Mouse (Mus musculus): ENCODE results near the gene Hecw2. TPM values are rescaled to one million over a fixed set of nuclear protein-coding genes. Genes with fewer than 3 reads are reported as not detected.
A peak's percentile ranks its signal among the peaks of the same experiment; 100 is the strongest.

The Hecw2 gene
- polyA plus RNA-seq, 1 experiment: 6.6 TPM

- no peaks in the 10 kb centered on the region for H3K27me3 ChIP-seq (replicated peaks; ENCODE audit: control insufficient read depth, insufficient read depth, low read length)
- H3K36me3 ChIP-seq (ENCODE audit: control insufficient read depth, insufficient read depth, low read length): no peaks in the 10 kb centered on the region
- TF ChIP-seq CTCF (conservative IDR thresholded peaks at IDR 0.05; ENCODE audit: insufficient read depth, insufficient read length, low read depth, low read length) (no peak), POLR2A (IDR thresholded peaks at IDR 0.05; ENCODE audit: low read depth, low read length) (no peak)
- no peaks in the 10 kb centered on the region for H3K4me1 ChIP-seq (ENCODE audit: control insufficient read depth, insufficient read depth, low read length)
- WGBS: 63% methylated on average over 2 of the region's 2 CpGs
- no peak for DNase-seq
- H3K27ac ChIP-seq (ENCODE audit: insufficient read depth, low read depth, low read length): no peak overlapping the region
- no peak overlapping the region for H3K4me3 ChIP-seq (ENCODE audit: insufficient read depth, low read depth, low read length)
Observed at GRCm38 (mm10) chr1:53933308-53933707, 261.7 kb downstream of the Hecw2 start.

- 29% methylated on average over 3 of the region's 3 CpGs for WGBS
- H3K4me3 ChIP-seq (ENCODE audit: insufficient read depth, low read depth, low read length): no peak overlapping the region
- DNase-seq: peak; percentile 15
- no peaks in the 10 kb centered on the region for H3K4me1 ChIP-seq (ENCODE audit: control insufficient read depth, insufficient read depth, low read length)
- H3K36me3 ChIP-seq (ENCODE audit: control insufficient read depth, insufficient read depth, low read length): no peaks in the 10 kb centered on the region
- H3K27me3 ChIP-seq (replicated peaks; ENCODE audit: control insufficient read depth, insufficient read depth, low read length): no peaks in the 10 kb centered on the region
- no peak overlapping the region for H3K27ac ChIP-seq (ENCODE audit: insufficient read depth, low read depth, low read length)
- TF ChIP-seq POLR2A (IDR thresholded peaks at IDR 0.05; ENCODE audit: low read depth, low read length) (no peak), CTCF (conservative IDR thresholded peaks at IDR 0.05; ENCODE audit: insufficient read depth, insufficient read length, low read depth, low read length) (no peak)
Observed at GRCm38 (mm10) chr1:53931314-53931713, 263.7 kb downstream of the Hecw2 start.

- Histone ChIP-seq H3K27ac (ENCODE audit: insufficient read depth, low read depth, low read length) (no peak overlapping the region), H3K27me3 (replicated peaks; ENCODE audit: control insufficient read depth, insufficient read depth, low read length) (no peaks in the 10 kb centered on the region), H3K4me1 (ENCODE audit: control insufficient read depth, insufficient read depth, low read length) (no peaks in the 10 kb centered on the region), H3K36me3 (ENCODE audit: control insufficient read depth, insufficient read depth, low read length) (no peaks in the 10 kb centered on the region), H3K4me3 (ENCODE audit: insufficient read depth, low read depth, low read length) (no peak overlapping the region)
- DNase-seq: peak; percentile 27
- TF ChIP-seq CTCF (conservative IDR thresholded peaks at IDR 0.05; ENCODE audit: insufficient read depth, insufficient read length, low read depth, low read length) (peak; percentile 59), POLR2A (IDR thresholded peaks at IDR 0.05; ENCODE audit: low read depth, low read length) (no peak)
- WGBS: 35% methylated on average over 4 of the region's 4 CpGs
Observed at GRCm38 (mm10) chr1:53927605-53928004, 267.4 kb downstream of the Hecw2 start.

- H3K4me3 ChIP-seq (ENCODE audit: insufficient read depth, low read depth, low read length): no peak overlapping the region
- no peaks in the 10 kb centered on the region for H3K4me1 ChIP-seq (ENCODE audit: control insufficient read depth, insufficient read depth, low read length)
- 54% methylated on average over 18 of the region's 18 CpGs for WGBS
- H3K36me3 ChIP-seq (ENCODE audit: control insufficient read depth, insufficient read depth, low read length): no peaks in the 10 kb centered on the region
- no peaks in the 10 kb centered on the region for H3K27me3 ChIP-seq (replicated peaks; ENCODE audit: control insufficient read depth, insufficient read depth, low read length)
- TF ChIP-seq CTCF (conservative IDR thresholded peaks at IDR 0.05; ENCODE audit: insufficient read depth, insufficient read length, low read depth, low read length) (no peak), POLR2A (IDR thresholded peaks at IDR 0.05; ENCODE audit: low read depth, low read length) (no peak)
- H3K27ac ChIP-seq (ENCODE audit: insufficient read depth, low read depth, low read length): no peak overlapping the region
- DNase-seq: no peak
Observed at GRCm38 (mm10) chr1:53925149-53925901, 269.6 kb downstream of the Hecw2 start.

- no peaks in the 10 kb centered on the region for H3K36me3 ChIP-seq (ENCODE audit: control insufficient read depth, insufficient read depth, low read length)
- no peak overlapping the region for H3K27ac ChIP-seq (ENCODE audit: insufficient read depth, low read depth, low read length)
- no peak for DNase-seq
- no peak for TF ChIP-seq CTCF (conservative IDR thresholded peaks at IDR 0.05; ENCODE audit: insufficient read depth, insufficient read length, low read depth, low read length)
- TF ChIP-seq POLR2A (IDR thresholded peaks at IDR 0.05; ENCODE audit: low read depth, low read length): no peak
- H3K4me3 ChIP-seq (ENCODE audit: insufficient read depth, low read depth, low read length): no peak overlapping the region
- H3K27me3 ChIP-seq (replicated peaks; ENCODE audit: control insufficient read depth, insufficient read depth, low read length): no peaks in the 10 kb centered on the region
- H3K4me1 ChIP-seq (ENCODE audit: control insufficient read depth, insufficient read depth, low read length): no peaks in the 10 kb centered on the region
- 56% methylated on average over 3 of the region's 3 CpGs for WGBS
Observed at GRCm38 (mm10) chr1:53911848-53912247, 283.1 kb downstream of the Hecw2 start.

- no peak overlapping the region for H3K27ac ChIP-seq (ENCODE audit: insufficient read depth, low read depth, low read length)
- TF ChIP-seq CTCF (conservative IDR thresholded peaks at IDR 0.05; ENCODE audit: insufficient read depth, insufficient read length, low read depth, low read length) (no peak), POLR2A (IDR thresholded peaks at IDR 0.05; ENCODE audit: low read depth, low read length) (no peak)
- no peak for DNase-seq
- no peaks in the 10 kb centered on the region for H3K4me1 ChIP-seq (ENCODE audit: control insufficient read depth, insufficient read depth, low read length)
- H3K36me3 ChIP-seq (ENCODE audit: control insufficient read depth, insufficient read depth, low read length): no peaks in the 10 kb centered on the region
- H3K4me3 ChIP-seq (ENCODE audit: insufficient read depth, low read depth, low read length): no peak overlapping the region
- H3K27me3 ChIP-seq (replicated peaks; ENCODE audit: control insufficient read depth, insufficient read depth, low read length): no peaks in the 10 kb centered on the region
- WGBS: 76% methylated on average over 1 of the region's 1 CpGs
Observed at GRCm38 (mm10) chr1:53910251-53910650, 284.7 kb downstream of the Hecw2 start.

- TF ChIP-seq POLR2A (IDR thresholded peaks at IDR 0.05; ENCODE audit: low read depth, low read length) (no peak), CTCF (conservative IDR thresholded peaks at IDR 0.05; ENCODE audit: insufficient read depth, insufficient read length, low read depth, low read length) (0 out of 2 replicates have a peak, but pooled peaks have one; percentile 10)
- Histone ChIP-seq H3K4me1 (ENCODE audit: control insufficient read depth, insufficient read depth, low read length) (no peaks in the 10 kb centered on the region), H3K27me3 (replicated peaks; ENCODE audit: control insufficient read depth, insufficient read depth, low read length) (no peaks in the 10 kb centered on the region), H3K36me3 (ENCODE audit: control insufficient read depth, insufficient read depth, low read length) (no peaks in the 10 kb centered on the region), H3K27ac (ENCODE audit: insufficient read depth, low read depth, low read length) (no peak overlapping the region), H3K4me3 (ENCODE audit: insufficient read depth, low read depth, low read length) (no peak overlapping the region)
- peak; percentile 49 for DNase-seq
- WGBS: 6% methylated on average over 3 of the region's 3 CpGs
Observed at GRCm38 (mm10) chr1:53909118-53909517, 285.9 kb downstream of the Hecw2 start.

Data from kidney, adult 2 months (tissue).